Mouse (Mus musculus): ENCODE data around the gene Ngfr. TPM values are rescaled to one million over a fixed set of nuclear protein-coding genes. Genes with fewer than 3 reads are reported as not detected.

The Ngfr gene
- total RNA-seq, 4 experiments from 2014 or later = 2.5 to 4.9 (median 4.1) TPM

GRCm38 (mm10) chr11:95567936-95568715 is 19.4 kb downstream of the Ngfr start:
- no peak for DNase-seq (ENCODE audit: low spot score in 2 of 2)

- DNase-seq (ENCODE audit: low spot score in 2 of 2) = no peak
Observed at GRCm38 (mm10) chr11:95567366-95567765, 20.2 kb downstream of the Ngfr start.

DNA sequence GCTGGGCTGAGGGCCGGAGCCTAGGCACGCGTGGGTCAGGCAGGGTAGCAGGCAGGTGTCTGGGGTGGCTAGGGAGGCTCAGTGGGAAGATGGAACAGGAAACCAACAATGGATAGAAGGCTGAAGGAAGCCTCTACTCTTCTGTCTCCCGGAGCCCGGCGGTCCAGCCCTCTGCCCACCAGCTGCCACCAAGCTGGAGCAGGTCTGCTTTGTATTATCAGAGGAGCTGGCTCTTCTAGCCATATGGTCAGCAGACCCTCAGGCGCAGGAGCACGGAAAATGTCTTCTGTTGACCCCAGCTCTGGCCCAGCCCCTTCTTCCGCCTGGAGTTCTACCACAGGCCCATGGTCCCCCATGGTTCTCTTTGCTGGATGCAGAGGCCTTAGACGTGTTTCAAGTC is 22.2 kb downstream of the Ngfr start:
- no peak for DNase-seq (ENCODE audit: low spot score in 2 of 2)

DNA sequence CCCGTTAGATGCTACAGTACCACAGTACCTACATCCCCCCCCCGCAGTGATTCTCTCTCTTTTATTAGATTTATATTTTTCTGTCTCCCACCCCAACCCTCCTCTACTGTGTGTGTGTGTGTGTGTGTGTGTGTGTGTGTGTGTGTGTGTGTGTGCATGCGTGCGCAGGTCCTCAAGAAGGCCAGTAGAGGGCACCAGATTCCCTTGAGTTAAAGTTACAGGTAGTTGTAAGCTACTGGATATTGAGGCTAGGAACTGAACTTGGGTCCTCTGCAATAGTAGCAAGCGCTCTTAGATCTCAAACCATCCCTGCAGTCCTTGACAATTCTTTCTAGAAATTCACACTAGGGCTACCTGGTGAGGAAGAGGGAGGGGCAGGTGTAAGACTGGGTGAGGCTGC is 23.7 kb downstream of the Ngfr start:
- DNase-seq (ENCODE audit: low spot score in 2 of 2) = no peak

DNA sequence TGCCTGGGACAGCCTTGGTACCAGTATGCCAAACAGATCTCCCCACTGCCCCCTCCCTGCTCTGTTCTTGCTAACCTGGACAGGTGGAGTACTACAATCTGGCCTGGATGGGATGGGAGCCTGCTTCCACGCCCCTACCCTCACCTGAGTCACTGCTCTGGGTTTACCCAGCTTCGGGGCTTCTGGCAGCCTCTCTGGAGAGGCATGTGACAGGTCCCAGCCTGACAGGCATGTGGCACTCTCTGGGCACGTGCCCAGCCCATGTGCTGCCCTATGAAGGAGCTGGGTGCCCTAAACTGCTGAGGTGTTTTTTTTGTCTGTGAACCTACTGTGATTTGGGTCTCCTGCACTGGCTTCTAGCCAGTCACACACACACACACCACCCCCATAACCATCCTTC is 26.8 kb downstream of the Ngfr start:
- DNase-seq (ENCODE audit: low spot score in 2 of 2) = no peak

GRCm38 (mm10) chr11:95559761-95560160 is 27.8 kb downstream of the Ngfr start:
- no peak for DNase-seq (ENCODE audit: low spot score in 2 of 2)

- no peak for DNase-seq (ENCODE audit: low spot score in 2 of 2)
Observed at GRCm38 (mm10) chr11:95557719-95558118, 29.8 kb downstream of the Ngfr start.

- DNase-seq (ENCODE audit: low spot score in 2 of 2) = no peak
Observed at GRCm38 (mm10) chr11:95557032-95557431, 30.5 kb downstream of the Ngfr start.

DNA sequence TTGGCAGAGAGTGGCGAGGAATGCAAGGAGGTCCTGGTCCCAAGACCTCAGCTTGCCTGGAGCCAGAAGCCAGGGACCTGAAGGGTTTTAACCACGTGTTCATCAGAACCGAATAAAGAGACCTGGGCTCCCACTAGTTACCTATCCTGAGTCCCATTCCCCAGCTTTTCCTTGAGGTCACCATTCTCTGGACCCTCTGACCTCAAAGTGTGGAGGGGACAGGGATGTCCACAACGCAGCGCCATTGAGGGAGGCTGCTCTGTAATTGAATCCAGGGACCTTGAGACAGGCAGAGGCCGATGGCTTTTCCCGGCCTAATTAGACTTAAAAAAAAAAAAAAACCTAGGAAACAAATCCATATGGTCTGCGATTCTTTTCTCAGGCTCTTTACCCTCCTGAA is 32.3 kb downstream of the Ngfr start:
- no peak for DNase-seq (ENCODE audit: low spot score in 2 of 2)

GRCm38 (mm10) chr11:95550301-95551021 is 37.1 kb downstream of the Ngfr start:
- no peak for DNase-seq (ENCODE audit: low spot score in 2 of 2)

GRCm38 (mm10) chr11:95546021-95546782 is 41.3 kb downstream of the Ngfr start:
- no peak for DNase-seq (ENCODE audit: low spot score in 2 of 2)

DNA sequence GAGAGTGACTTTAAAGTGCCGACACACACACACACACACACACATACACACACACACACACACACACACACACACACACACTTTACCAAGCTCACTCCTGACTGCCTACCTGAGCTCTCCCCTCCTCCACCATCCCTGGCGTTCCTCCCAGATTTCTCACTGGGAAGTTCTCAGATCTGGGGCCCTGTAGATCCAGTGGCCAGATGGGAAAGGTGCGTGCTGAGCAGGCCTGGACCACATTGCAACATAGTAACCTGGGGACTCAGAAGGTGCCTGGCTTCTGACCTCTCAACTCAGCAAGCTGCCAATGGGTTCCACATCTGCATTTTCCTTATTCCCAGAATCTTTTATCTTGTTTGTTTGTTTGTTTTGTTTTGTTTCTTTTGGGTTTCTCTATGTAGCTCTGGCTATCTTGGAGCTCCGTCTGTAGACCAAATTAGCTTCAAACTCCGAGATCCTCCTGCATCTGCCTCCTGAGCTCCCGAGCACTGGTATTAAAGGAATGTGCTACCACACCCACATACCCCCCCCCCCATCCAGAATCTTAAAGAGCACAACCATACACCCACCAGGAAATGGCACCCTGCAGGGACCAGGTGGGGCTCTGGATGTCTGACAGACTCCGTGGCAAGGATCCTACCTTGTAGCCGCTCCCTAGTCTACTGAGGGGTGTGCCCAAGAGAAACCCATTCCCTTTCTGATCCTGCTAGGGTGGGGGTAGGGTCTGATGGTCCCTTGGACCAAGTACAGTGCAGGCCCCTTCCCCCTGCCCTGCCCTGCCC is 42.8 kb downstream of the Ngfr start:
- no peak for DNase-seq (ENCODE audit: low spot score in 2 of 2)

DNA sequence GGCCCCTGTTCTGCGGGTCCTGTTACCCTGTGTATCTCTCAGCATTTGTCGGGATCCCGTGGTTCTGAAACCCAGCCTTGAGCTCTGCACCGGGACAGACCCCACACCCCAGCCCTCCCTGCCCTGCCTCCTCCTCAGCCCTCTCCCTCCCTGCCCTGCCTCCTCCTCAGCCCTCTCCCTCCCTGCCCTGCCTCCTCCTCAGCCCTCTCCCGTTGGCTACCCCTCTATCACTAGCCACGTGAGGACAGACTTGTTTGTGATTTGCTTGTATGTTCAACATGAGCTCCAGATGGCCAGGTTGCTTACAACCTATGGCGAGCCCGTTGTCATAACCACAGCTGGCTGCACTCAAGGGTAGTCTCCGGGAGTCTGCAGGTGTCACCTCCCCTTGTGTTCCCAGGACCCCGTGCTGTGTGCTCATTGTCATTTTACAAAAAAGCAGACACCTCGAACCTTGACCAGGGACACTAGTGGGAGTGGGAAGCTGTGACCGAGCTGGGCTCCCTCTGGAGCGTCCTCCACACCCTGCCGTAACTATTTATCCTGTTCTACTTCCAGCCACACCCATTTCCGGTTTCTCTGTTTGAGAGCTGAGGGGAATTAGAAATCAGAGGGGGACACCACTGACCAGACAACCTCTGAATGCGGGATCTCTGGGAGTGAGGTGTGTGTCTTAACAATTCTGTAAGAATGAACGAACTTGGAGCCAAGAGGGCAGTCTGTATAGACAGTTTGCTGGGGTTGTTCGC is 46.7 kb downstream of the Ngfr start:
- DNase-seq (ENCODE audit: low spot score in 2 of 2) = no peak

DNA sequence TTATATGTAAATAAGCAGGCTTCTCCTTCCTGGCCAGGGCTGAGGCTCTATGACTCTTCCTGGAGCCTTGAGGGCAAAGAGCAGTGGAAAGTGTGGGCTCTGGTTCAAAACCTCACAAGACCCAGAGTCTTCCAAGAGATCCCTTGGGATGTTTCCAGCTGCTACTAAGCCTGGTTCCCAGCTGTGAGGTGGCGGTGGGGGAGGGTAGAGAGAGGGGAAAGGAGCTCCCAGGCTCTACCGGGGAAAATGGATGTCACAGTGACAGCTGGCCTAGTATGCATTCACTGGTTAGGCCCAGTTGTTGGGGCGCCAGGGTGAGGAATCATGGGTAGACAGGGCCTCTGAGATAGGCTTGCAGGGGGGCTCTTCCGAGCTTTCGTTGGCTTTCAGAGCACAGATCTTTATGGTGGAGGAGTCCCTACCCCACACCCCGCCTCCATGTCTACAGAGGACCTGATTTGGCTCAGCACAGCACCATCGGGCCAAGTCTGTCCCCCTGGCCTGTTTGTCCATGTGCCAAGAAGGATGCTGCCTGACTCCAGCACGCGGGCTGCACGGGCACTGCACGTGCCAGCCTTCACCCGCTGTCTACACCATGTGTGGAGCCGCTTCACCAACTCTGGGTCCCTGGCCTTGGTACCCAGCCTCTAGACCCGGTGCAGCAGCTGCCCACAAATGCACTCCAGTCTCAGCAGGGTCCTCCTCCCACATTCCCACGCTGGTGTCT is 49.0 kb downstream of the Ngfr start:
- no peak for DNase-seq (ENCODE audit: low spot score in 2 of 2)

DNA sequence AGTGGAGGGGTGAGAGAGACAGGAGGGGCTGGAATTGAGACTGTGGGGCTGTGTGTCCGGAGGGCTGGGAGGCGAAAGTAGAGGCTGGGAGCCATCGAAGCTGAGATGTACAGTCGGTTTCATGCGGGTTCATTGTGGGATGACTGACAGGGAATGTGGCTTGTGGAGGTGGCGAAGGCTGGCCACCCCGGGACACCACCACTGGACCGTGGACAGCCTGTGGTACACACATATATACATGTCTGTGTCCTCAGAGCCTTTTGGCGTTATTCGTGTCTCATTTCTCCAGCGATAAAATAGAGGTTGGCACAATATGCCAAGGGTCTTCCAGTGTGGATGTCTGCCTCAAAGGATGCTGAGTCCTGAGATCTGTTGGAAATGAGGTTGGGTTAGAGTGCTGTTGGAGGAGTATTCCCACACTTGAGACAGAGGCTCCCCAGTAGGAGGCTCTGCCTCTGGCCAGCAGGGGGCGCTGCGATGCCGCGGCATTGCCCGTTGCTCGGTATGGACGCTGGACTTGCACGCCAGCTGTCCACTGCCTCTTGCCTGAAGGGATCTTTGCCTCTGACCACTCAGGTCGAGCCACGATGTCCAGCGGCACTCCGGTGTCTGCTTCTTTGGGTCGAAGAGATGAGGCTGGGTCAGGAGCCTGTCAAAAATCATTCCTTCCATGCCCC is 53.9 kb downstream of the Ngfr start:
- peak in 1 of 2 experiments; percentile 82 for DNase-seq (ENCODE audit: low spot score in 2 of 2)

GRCm38 (mm10) chr11:95532353-95533072 is 55.0 kb downstream of the Ngfr start:
- no peak for DNase-seq (ENCODE audit: low spot score in 2 of 2)

GRCm38 (mm10) chr11:95528231-95528630 is 59.3 kb downstream of the Ngfr start:
- no peak for DNase-seq (ENCODE audit: low spot score in 2 of 2)

DNA sequence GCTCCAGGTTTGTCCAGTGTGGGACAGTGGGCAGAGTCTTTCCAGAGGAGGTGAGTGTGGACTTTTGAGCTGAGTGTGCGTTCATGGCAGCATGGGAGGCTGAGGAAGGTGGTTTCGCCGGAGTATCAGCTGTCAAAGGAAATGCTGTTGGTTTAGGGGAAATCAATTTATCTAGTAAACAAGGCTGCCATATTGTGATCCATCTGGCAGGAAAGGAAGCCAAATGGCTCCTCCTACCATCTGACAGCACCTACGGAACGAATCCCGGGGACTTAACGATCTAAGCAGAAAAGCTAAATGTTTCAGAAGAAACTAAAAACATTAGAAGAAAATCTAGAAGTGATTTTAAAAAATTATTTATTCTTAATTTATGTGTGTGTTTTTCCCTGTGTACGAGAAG is 60.2 kb downstream of the Ngfr start:
- no peak for DNase-seq (ENCODE audit: low spot score in 2 of 2)

GRCm38 (mm10) chr11:95521563-95521962 is 66.0 kb downstream of the Ngfr start:
- DNase-seq (ENCODE audit: low spot score in 2 of 2) = peak in 1 of 2 experiments; percentile 68

Data from left cerebral cortex, adult 8-10 months (tissue).